Mouse (Mus musculus) hindbrain, embryonic 16.5 days (tissue): ENCODE data around the gene Ift43. TPM values are rescaled to one million over a fixed set of nuclear protein-coding genes. Genes with fewer than 3 reads are reported as not detected.
A peak's percentile ranks its signal among the peaks of the same experiment; 100 is the strongest.

Experiments
- ATAC-seq: fragments of 200-750 bp; cut with Nextera tagmentation; 2 replicates; pipeline ENCODE4 v1.8.0; 2017; ENCODE audit warnings: moderate TSS enrichment, moderate library complexity
- H3K27ac ChIP-seq: fragments of 300-500 bp; sonication (generic); 2 replicates; pipeline ENCODE4 v1.5.1; 2014; ENCODE audit warnings: low read depth, mild to moderate bottlenecking, control low read depth, low read length, moderate library complexity
- H3K27me3 ChIP-seq: fragments of 300-500 bp; sonication (generic); replicated peaks from 2 replicates; pipeline ENCODE4 v1.6.1; 2014; ENCODE audit warnings: low read length; ENCODE audit not compliant: control insufficient read depth, insufficient read depth
- H3K36me3 ChIP-seq: fragments of 300-500 bp; sonication (generic); 2 replicates; pipeline ENCODE4 v1.6.1; 2014; ENCODE audit warnings: mild to moderate bottlenecking, low read length, moderate library complexity, mixed read lengths; ENCODE audit not compliant: control insufficient read depth, insufficient read depth
- H3K4me1 ChIP-seq: fragments of 300-500 bp; sonication (generic); 2 replicates; pipeline ENCODE4 v1.6.1; 2014; ENCODE audit warnings: low read depth, low read length; ENCODE audit not compliant: control insufficient read depth, insufficient read depth
- H3K4me2 ChIP-seq: fragments of 300-500 bp; sonication (generic); 2 replicates; pipeline ENCODE4 v1.6.1; 2014; ENCODE audit warnings: mild to moderate bottlenecking, low read length, control low read depth, moderate library complexity
- H3K4me3 ChIP-seq: fragments of 300-500 bp; sonication (generic); 2 replicates; pipeline ENCODE4 v1.5.1; 2014; ENCODE audit warnings: mild to moderate bottlenecking, low read length, control low read depth, moderate library complexity
- H3K9ac ChIP-seq: fragments of 300-500 bp; sonication (generic); 2 replicates; pipeline ENCODE4 v1.6.1; 2014; ENCODE audit warnings: low read depth, mild to moderate bottlenecking, control low read depth, low read length, moderate library complexity
- H3K9me3 ChIP-seq: fragments of 300-500 bp; sonication (generic); 2 replicates; pipeline ENCODE4 v1.6.1; 2014; ENCODE audit warnings: mild to moderate bottlenecking, low read length, moderate library complexity; ENCODE audit not compliant: control insufficient read depth
- WGBS: fragments of 180-500 bp; shearing (Covaris S2); extraction: QIAGEN DNeasy Blood & Tissue Kit; methylation state at CpG from one replicate; pipeline ENCODE4 v1.1.7; 2014; 5-methylcytosine and 5-hydroxymethylcytosine counted together
- polyA plus RNA-seq: library from polyadenylated mRNA; unstranded; fragments of >200 nt; fragmentation: Nextera tagmentation; extraction: Ambion mirVana; gene quantifications from 2 replicates; pipeline ENCODE4 v1.2.1, GENCODE M21; 2015

Gene Ift43
- polyA plus RNA-seq, 1 experiment from 2014 or later: 43.0 TPM

DNA sequence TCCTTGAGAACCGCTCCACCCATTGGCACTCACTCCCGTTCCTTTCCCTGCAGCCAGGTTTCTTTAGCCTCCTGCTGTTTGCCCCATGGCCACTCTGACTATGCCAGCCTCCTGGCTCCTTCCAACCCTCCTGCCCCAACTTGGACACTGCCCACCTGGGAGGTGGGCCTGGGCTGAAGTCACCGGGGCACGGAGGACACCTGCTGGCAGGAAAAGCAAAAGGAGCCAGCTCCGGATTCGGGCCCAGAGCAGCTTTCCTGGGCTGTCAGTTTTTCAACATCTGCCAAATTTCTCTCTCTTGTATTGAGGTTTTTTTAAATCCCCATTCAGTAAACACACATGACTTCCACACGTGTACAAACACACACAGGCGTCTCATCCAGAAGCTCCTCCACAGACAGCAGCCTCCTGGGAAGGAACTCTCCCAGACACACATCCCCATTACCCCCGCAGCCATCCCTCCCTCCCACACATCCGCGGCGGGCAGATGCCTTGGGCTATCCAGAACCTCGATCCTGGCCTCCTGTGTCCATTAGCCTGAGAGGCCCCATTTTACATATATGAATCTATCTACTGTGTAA, 5.9 kb upstream of the Ift43 start:
- H3K9me3 ChIP-seq: no peaks in the 10 kb centered on the region
- H3K27ac ChIP-seq: no peak overlapping the region
- ATAC-seq: no peak
- WGBS: 6% methylated on average over 13 of the region's 13 CpGs
- no peaks in the 10 kb centered on the region for H3K36me3 ChIP-seq
- H3K4me3 ChIP-seq: peak overlapping the region; percentile 55
- peaks cover 3% of the 10 kb centered on the region; the same call in 1 of the 2 replicates for H3K27me3 ChIP-seq
- peak overlapping the region; percentile 96 for H3K4me2 ChIP-seq
- H3K4me1 ChIP-seq: peaks cover 25% of the 10 kb centered on the region
- peak overlapping the region; percentile 44; the same call in 1 of the 2 replicates for H3K9ac ChIP-seq

DNA sequence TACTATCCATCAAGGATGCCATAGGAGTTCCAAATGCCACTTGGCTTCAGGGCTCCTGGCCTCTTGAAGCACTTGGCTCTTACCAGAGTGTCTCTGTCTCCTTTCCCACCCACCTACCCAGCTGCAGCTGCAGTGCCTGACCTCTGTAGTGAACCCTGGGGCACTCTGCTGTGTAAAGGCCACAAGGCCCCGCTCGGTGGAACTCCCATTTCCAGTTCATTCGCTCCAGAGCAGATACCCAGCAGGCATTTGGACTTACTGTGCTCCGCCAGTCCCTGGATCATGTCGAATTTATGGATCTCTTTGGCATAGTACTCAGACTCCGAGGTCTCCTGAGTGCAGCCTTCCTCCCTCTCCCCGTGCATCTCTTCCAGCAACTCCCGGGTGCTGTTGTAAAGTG, 5.0 kb upstream of the Ift43 start:
- Histone ChIP-seq H3K9me3 (no peaks in the 10 kb centered on the region), H3K4me3 (peak overlapping the region; percentile 55), H3K4me1 (peaks cover 27% of the 10 kb centered on the region), H3K27ac (no peak overlapping the region; the same call in 1 of the 2 replicates), H3K27me3 (peaks cover 3% of the 10 kb centered on the region; the same call in 1 of the 2 replicates), H3K4me2 (peak overlapping the region; percentile 96), H3K36me3 (no peaks in the 10 kb centered on the region), H3K9ac (peak overlapping the region; percentile 72)
- no peak for ATAC-seq
- 22% methylated on average over 8 of the region's 8 CpGs for WGBS

- Histone ChIP-seq H3K36me3 (no peaks in the 10 kb centered on the region), H3K9ac (peak overlapping the region; percentile 72), H3K9me3 (no peaks in the 10 kb centered on the region), H3K4me3 (peak overlapping the region; percentile 55), H3K27me3 (peaks cover 3% of the 10 kb centered on the region; the same call in 1 of the 2 replicates), H3K4me2 (peak overlapping the region; percentile 96), H3K27ac (no peak overlapping the region; the same call in 1 of the 2 replicates), H3K4me1 (peaks cover 27% of the 10 kb centered on the region)
- no peak for ATAC-seq
- WGBS: 27% methylated on average over 11 of the region's 11 CpGs
These were observed 4.6 kb upstream of the Ift43 start for GRCm38 (mm10) chr12:86077736-86078135.

GRCm38 (mm10) chr12:86078176-86078552, 4.2 kb upstream of the Ift43 start:
- Histone ChIP-seq H3K36me3 (no peaks in the 10 kb centered on the region), H3K9ac (peak overlapping the region; percentile 72), H3K27me3 (peaks cover 3% of the 10 kb centered on the region; the same call in 1 of the 2 replicates), H3K27ac (no peak overlapping the region; the same call in none of the 2 replicates), H3K4me2 (peak overlapping the region; percentile 96), H3K4me3 (peak overlapping the region; percentile 55), H3K9me3 (no peaks in the 10 kb centered on the region), H3K4me1 (peaks cover 30% of the 10 kb centered on the region)
- ATAC-seq: no peak
- WGBS: 15% methylated on average over 9 of the region's 9 CpGs

DNA sequence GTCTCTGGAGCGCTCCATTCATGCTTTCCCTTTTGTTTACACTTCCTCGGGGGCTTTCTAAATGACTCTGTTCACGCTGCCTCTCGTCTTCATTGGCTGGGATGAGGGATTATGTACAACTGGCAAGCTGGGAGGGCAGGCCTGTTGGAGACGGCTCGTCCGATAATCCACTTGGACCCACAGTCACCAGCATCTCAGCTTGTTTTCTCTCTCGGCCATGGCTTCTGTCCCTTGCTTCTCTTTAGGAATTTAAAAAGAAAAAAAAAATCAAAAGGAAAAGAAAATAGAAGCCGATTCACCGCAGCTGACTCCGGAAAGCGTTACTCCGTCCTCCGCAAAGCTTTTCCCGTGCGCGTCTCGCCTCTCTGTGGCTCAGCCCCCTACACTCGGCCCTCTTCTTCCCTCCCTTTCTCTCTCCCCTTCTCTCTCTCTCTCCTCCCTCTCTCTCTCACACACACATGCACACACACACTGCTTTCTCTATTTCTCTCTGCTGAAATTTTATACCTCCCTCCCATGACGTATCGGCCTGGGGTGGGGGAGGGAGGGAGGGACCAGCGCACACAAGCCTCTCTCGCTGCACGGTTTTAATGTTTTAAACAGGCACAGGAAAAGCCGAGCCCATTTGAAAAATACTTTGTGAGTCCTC, 3.7 kb upstream of the Ift43 start, which contains the start of gene Tgfb3:
Gene Tgfb3, minus strand, starts transcription at position 489 of the 649 bp plus-strand sequence.
- ATAC-seq: peak; percentile 37
- H3K9ac ChIP-seq: peak within 1 kb of the TSS; percentile 72
- peaks cover 33% of the 10 kb centered on the region for H3K4me1 ChIP-seq
- WGBS: under 1% methylated on average over 25 of the region's 25 CpGs
- H3K4me2 ChIP-seq: peak within 1 kb of the TSS; percentile 96
- H3K36me3 ChIP-seq: no peaks in the 10 kb centered on the region
- peak within 1 kb of the TSS; percentile 55 for H3K4me3 ChIP-seq
- H3K27ac ChIP-seq: peak within 1 kb of the TSS; percentile 80
- H3K9me3 ChIP-seq: no peaks in the 10 kb centered on the region
- peaks cover 3% of the 10 kb centered on the region; the same call in 1 of the 2 replicates for H3K27me3 ChIP-seq

DNA sequence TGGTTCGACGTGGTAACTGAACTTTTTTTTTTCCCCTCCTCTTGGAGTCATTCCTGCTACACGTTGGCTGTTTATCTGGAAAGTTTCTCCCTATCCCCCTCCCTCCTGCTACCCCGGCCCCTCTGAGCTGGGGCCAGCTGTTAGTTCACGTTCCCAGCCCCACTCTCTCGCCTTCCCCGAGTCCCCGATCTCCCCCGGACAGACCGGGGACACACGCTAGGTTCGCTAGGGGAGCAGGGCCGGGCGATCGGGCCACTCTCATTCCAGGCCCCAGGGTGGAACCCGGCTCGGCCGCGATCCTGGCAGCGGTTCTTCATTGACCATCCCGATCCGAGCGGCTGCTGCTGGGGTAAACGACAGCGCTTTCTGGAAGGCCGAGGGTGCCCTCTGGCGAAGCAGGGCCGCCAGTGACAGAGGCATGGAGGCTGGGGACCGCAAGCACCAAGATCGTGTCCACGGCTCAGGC, 3.1 kb upstream of the Ift43 start:
- H3K36me3 ChIP-seq: no peaks in the 10 kb centered on the region
- peak overlapping the region; percentile 72 for H3K9ac ChIP-seq
- WGBS: under 1% methylated on average over 31 of the region's 31 CpGs
- H3K4me1 ChIP-seq: peaks cover 33% of the 10 kb centered on the region
- H3K27me3 ChIP-seq: peaks cover 3% of the 10 kb centered on the region; the same call in 1 of the 2 replicates
- H3K4me2 ChIP-seq: peak overlapping the region; percentile 96
- no peaks in the 10 kb centered on the region for H3K9me3 ChIP-seq
- H3K27ac ChIP-seq: peak overlapping the region; percentile 80
- ATAC-seq: peak; percentile 86
- peak overlapping the region; percentile 55 for H3K4me3 ChIP-seq

DNA sequence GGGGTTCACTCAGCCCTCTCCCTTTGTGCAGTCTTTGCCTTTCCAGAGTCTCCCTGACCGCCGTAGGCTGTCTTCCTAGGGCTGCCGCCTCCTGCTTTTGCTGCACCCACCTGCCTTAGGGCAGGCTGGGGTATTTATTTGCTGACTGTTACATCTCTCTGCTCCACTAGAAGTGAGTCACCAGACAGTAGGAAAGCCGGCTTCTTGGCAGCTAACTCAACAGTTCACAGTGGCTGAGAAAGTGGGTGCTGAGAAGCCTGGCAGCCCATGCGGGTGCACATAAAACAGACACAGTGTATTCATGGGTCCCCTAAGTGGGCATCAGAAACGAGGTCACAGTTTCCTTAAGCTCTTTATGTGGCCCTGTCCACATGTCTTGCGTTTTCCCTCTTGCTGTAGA, 3.5 kb downstream of the Ift43 start:
- WGBS: 89% methylated on average over 7 of the region's 7 CpGs
- H3K36me3 ChIP-seq: 0 out of 2 replicates have a peak, but pooled peaks cover 5% of the 10 kb centered on the region
- H3K9ac ChIP-seq: no peak overlapping the region
- no peaks in the 10 kb centered on the region for H3K27me3 ChIP-seq
- H3K9me3 ChIP-seq: no peaks in the 10 kb centered on the region
- H3K4me2 ChIP-seq: no peak overlapping the region
- H3K4me1 ChIP-seq: peaks cover 8% of the 10 kb centered on the region
- no peak for ATAC-seq
- no peak overlapping the region for H3K4me3 ChIP-seq
- no peak overlapping the region for H3K27ac ChIP-seq

- no peak for ATAC-seq
These were observed 4.2 kb downstream of the Ift43 start for GRCm38 (mm10) chr12:86086550-86086949.

GRCm38 (mm10) chr12:86088042-86088441, 5.7 kb downstream of the Ift43 start:
- 0 out of 2 replicates have a peak, but pooled peaks cover 5% of the 10 kb centered on the region for H3K36me3 ChIP-seq
- H3K27me3 ChIP-seq: no peaks in the 10 kb centered on the region
- H3K4me1 ChIP-seq: peaks cover 4% of the 10 kb centered on the region
- 63% methylated on average over 7 of the region's 7 CpGs for WGBS
- no peaks in the 10 kb centered on the region for H3K9me3 ChIP-seq
- H3K4me3 ChIP-seq: no peak overlapping the region
- no peak for ATAC-seq
- H3K9ac ChIP-seq: no peak overlapping the region
- H3K27ac ChIP-seq: no peak overlapping the region
- H3K4me2 ChIP-seq: no peak overlapping the region

More at GRCm38 (mm10) chr12:86086550-86086949, 4.2 kb downstream of the Ift43 start:
- Histone ChIP-seq H3K4me1 (peaks cover 8% of the 10 kb centered on the region), H3K36me3 (0 out of 2 replicates have a peak, but pooled peaks cover 5% of the 10 kb centered on the region), H3K27ac (no peak overlapping the region), H3K9me3 (no peaks in the 10 kb centered on the region), H3K4me2 (no peak overlapping the region), H3K4me3 (no peak overlapping the region), H3K9ac (no peak overlapping the region), H3K27me3 (no peaks in the 10 kb centered on the region)
- 79% methylated on average over 7 of the region's 8 CpGs for WGBS
